Mouse (Mus musculus): ENCODE data around the gene Rusc1. TPM values are rescaled to one million over a fixed set of nuclear protein-coding genes. Genes with fewer than 3 reads are reported as not detected.

Rusc1 gene
- 40.8 and 48.7 TPM in 2 replicates for polyA plus RNA-seq (2021; fragmentation: Nextera tagmentation)
- long read RNA-seq, experiment 1, transcript Rusc1-201 (10 exons, 3,316 nt) = major isoform, 16 of 49 reads
- long read RNA-seq, experiment 1, partial matches to known transcripts = 29 of 49 reads
- long read RNA-seq, experiment 1, other reads (novel, unspliced or antisense) = 4 of 49 reads
- long read RNA-seq, experiment 2, transcript Rusc1-201 (10 exons, 3,316 nt) = major isoform, 170 of 326 reads
- long read RNA-seq, experiment 2, transcript Rusc1-202 (11 exons, 3,706 nt) = minor isoform, 6 of 326 reads
- long read RNA-seq, experiment 2, transcript Rusc1-203 (9 exons, 1,922 nt) = minor isoform, 7 of 326 reads
- long read RNA-seq, experiment 2, partial matches to known transcripts = 105 of 326 reads
- long read RNA-seq, experiment 2, other reads (novel, unspliced or antisense) = 37 of 326 reads

DNA sequence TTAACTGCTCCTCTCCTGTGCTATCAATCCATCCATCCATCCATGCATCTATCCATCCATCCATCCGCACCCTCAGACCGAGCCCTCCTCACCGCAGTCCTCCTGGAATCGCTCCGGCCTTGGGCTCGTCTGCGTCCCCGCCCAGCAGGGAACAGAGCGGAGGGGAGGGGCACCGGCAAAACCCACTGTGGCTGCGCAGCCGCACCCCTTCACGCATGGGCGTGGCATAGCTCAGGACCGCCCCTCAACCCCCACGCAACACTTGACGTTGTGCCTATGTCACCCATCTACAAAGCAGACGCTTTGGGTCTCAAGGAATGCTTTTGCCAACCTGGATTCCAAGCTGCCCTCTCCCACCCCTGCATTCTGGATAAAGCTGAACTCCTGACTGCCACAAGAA, at the start of gene Rusc1:
TSS of gene Rusc1 (minus strand) at position 137 of the 400 bp plus-strand sequence.

DNA sequence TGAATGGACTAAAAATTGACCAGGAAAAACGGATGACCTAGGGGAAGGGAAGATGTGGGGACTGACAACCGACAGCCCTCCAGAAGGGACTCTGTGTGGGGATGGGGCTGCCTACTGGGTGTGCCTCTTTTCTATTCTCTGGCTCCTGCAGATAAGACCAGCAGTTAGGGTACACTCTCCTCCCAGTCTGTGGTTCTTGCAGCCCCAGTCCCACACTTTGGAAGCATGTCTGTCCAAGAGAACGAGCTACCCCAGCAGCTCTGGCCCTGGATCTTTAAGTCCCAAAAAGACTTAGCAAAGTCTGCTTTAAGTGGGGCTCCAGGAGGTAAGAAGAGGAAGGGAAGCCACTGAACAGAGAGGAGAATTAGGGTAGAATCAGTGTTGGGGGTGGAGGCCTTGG, 42.8 kb upstream of the Rusc1 start, which contains the start of gene Pklr:
TSS of gene Pklr (plus strand) at position 185 of the 400 bp plus-strand sequence.

DNA sequence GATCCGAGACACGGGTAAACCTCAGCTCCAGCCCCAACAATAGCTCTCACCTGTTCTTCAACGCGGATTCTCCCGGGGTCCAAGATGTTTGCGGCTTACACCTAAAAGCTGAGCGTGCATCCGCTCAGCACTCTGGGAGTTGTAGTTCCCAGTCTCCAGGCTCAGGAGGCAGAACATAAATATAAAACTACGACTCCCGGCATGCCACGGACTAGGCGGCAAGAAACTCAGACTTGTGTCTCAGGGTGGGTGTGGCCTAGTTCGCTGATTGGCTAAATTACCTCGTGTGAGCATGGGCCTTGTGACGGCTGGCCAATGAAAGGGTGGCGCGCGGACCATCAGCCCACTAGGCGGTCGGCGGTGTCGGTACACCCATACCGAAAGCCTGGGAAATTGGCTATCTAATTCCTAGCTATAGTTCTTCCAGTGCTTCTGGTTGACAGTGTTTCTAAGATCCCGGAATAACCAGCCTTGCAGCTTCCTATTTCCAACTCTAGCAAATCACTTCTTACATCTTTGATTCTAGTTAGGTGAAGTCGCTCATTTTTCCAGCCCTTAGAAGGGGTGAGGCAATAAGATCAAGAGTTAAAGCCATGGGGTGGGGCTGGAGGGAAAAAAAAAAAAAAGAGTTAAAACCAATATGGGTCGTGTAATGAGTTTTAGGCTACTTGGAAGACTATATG, 8.8 kb upstream of the Rusc1 start, which contains the start of gene Fdps:
TSS of gene Fdps (minus strand) at position 148 of the 683 bp plus-strand sequence.

DNA sequence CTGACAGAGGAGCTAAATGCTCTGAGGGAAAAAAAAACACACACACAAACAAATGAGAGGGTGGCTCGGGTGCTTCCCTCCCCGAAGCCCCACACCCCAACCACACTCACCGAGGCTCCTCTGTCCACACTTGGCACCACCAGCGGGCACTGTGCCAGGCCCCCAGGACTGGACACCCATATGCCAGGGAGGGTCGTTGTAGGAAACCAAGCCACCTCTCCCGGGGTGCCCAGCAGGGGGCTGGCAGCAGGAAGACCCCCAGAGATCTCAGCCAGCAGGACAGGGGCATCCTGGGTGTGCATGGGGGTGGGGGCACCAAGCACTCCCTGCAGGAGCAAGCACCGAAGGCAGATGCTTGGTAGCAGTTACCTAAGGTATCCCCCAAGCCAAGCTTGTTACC, 7.7 kb upstream of the Rusc1 start, which contains the start of gene Gm43738:
TSS of gene Gm43738 (minus strand) at position 289 of the 400 bp plus-strand sequence.

Other genes with a start within 250 kb of the Rusc1 start
- gene Msto1, start 179.3 kb downstream of the Rusc1 start, polyA plus RNA-seq (2021; fragmentation: Nextera tagmentation) = 17.4 and 18.9 TPM in 2 replicates
- gene Ash1l, start 142.7 kb downstream of the Rusc1 start, polyA plus RNA-seq (2021; fragmentation: Nextera tagmentation) = 9.1 and 9.5 TPM in 2 replicates
- gene Dap3, start 142.1 kb downstream of the Rusc1 start, polyA plus RNA-seq (2021; fragmentation: Nextera tagmentation) = 102 and 114 TPM in 2 replicates
- not detected in 2 replicates for gene Gm43738, start 7.8 kb upstream of the Rusc1 start, polyA plus RNA-seq (2021; fragmentation: Nextera tagmentation)
- 183 TPM in 2 replicates for gene Fdps, start 8.6 kb upstream of the Rusc1 start, polyA plus RNA-seq (2021; fragmentation: Nextera tagmentation)
- gene Pklr, start 42.8 kb upstream of the Rusc1 start, polyA plus RNA-seq (2021; fragmentation: Nextera tagmentation) = 0.20 TPM in 1 of 2 replicates, not detected in the other
- gene Hcn3, start 66.9 kb upstream of the Rusc1 start, polyA plus RNA-seq (2021; fragmentation: Nextera tagmentation) = 1.9 and 2.1 TPM in 2 replicates
- 2.3 and 2.6 TPM in 2 replicates for gene Clk2, start 71.5 kb upstream of the Rusc1 start, polyA plus RNA-seq (2021; fragmentation: Nextera tagmentation)
- gene Scamp3, start 84.2 kb upstream of the Rusc1 start, polyA plus RNA-seq (2021; fragmentation: Nextera tagmentation) = 79.6 and 80.4 TPM in 2 replicates
- gene Fam189b, start 89.8 kb upstream of the Rusc1 start, polyA plus RNA-seq (2021; fragmentation: Nextera tagmentation) = 7.2 and 8.7 TPM in 2 replicates
- 24.0 and 25.6 TPM in 2 replicates for gene Gba, start 109.6 kb upstream of the Rusc1 start, polyA plus RNA-seq (2021; fragmentation: Nextera tagmentation)
- gene Thbs3, start 121.9 kb upstream of the Rusc1 start, polyA plus RNA-seq (2021; fragmentation: Nextera tagmentation) = 10.7 and 16.8 TPM in 2 replicates
- gene Mtx1, start 133.8 kb upstream of the Rusc1 start, polyA plus RNA-seq (2021; fragmentation: Nextera tagmentation) = 125 and 128 TPM in 2 replicates
- gene Muc1, start 135.7 kb upstream of the Rusc1 start, polyA plus RNA-seq (2021; fragmentation: Nextera tagmentation) = not detected in 2 replicates
- gene Krtcap2, start 152.7 kb upstream of the Rusc1 start, polyA plus RNA-seq (2021; fragmentation: Nextera tagmentation) = 237 and 255 TPM in 2 replicates
- gene Trim46, start 153.0 kb upstream of the Rusc1 start, polyA plus RNA-seq (2021; fragmentation: Nextera tagmentation) = 20.0 and 21.4 TPM in 2 replicates
- gene Dpm3, start 166.0 kb upstream of the Rusc1 start, polyA plus RNA-seq (2021; fragmentation: Nextera tagmentation) = 320 and 365 TPM in 2 replicates
- 56.9 and 59.5 TPM in 2 replicates for gene Slc50a1, start 177.3 kb upstream of the Rusc1 start, polyA plus RNA-seq (2021; fragmentation: Nextera tagmentation)
- 11.3 and 12.4 TPM in 2 replicates for gene Efna1, start 187.8 kb upstream of the Rusc1 start, polyA plus RNA-seq (2021; fragmentation: Nextera tagmentation)
- gene Efna3, start 229.7 kb upstream of the Rusc1 start, polyA plus RNA-seq (2021; fragmentation: Nextera tagmentation) = 11.0 and 12.5 TPM in 2 replicates
- gene Efna4, start 244.7 kb upstream of the Rusc1 start, polyA plus RNA-seq (2021; fragmentation: Nextera tagmentation) = 0.39 and 0.40 TPM in 2 replicates

Data from layer of hippocampus, adult 6 months (tissue).